Mouse (Mus musculus): ENCODE data around the gene Cdkn3. TPM values are rescaled to one million over a fixed set of nuclear protein-coding genes. Genes with fewer than 3 reads are reported as not detected.
A peak's percentile ranks its signal among the peaks of the same experiment; 100 is the strongest.

Cdkn3 gene
- polyA plus RNA-seq, 2 experiments = 41.1 to 135 TPM

GRCm38 (mm10) chr14:46759970-46760354 is 379 bp upstream of the Cdkn3 start:
- Histone ChIP-seq H3K4me1 (replicated peaks; ENCODE audit: control insufficient read depth in 2 of 2, insufficient read depth in 2 of 2, low read length in 1 of 2) (peaks cover 5 to 15% of the 10 kb centered on the region in 2 experiments), H3K27ac (no peak overlapping the region)
- ATAC-seq (ENCODE audit: insufficient read depth) = no peak; the same call in 1 of the 2 replicates

GRCm38 (mm10) chr14:46761186-46761585 is 845 bp downstream of the Cdkn3 start:
- peak overlapping the region; percentile 6 for H3K27ac ChIP-seq
- no peaks in the 10 kb centered on the region for H3K27me3 ChIP-seq (ENCODE audit: control insufficient read depth, insufficient read depth, low read length)
- H3K9ac ChIP-seq (replicated peaks) = peak overlapping the region; percentile 98
- peak overlapping the region; percentile 91 to 94 for H3K4me3 ChIP-seq (ENCODE audit: insufficient read depth in 1 of 2, low read depth in 2 of 2, low read length in 2 of 2)
- ATAC-seq (ENCODE audit: insufficient read depth) (no peak), DNase-seq (ENCODE audit: low read depth in 3 of 3, low spot score in 3 of 3) (peak in 1 of 3 experiments; percentile 35)
- peaks cover 22% of the 10 kb centered on the region for H3K36me3 ChIP-seq (replicated peaks; ENCODE audit: control insufficient read depth, insufficient read depth, low read depth)
- TF ChIP-seq CTCF (IDR thresholded peaks at IDR 0.05; ENCODE audit: low read depth) (no peak), EP300 (IDR thresholded peaks at IDR 0.05; ENCODE audit: low read depth) (no peak)
- H3K9me3 ChIP-seq (ENCODE audit: control insufficient read depth, low read length) = no peaks in the 10 kb centered on the region
- peaks cover 5 to 15% of the 10 kb centered on the region in 2 experiments for H3K4me1 ChIP-seq (replicated peaks; ENCODE audit: control insufficient read depth in 2 of 2, insufficient read depth in 2 of 2, low read length in 1 of 2)
- WGBS (ENCODE audit: insufficient replicate concordance) = 21% methylated on average over 6 of the region's 6 CpGs
- peak overlapping the region; percentile 84 for H3K4me2 ChIP-seq (ENCODE audit: low read depth)

More at GRCm38 (mm10) chr14:46759970-46760354, 379 bp upstream of the Cdkn3 start:
- Histone ChIP-seq H3K4me2 (ENCODE audit: low read depth) (peak overlapping the region; percentile 84), H3K4me3 (ENCODE audit: insufficient read depth in 1 of 2, low read depth in 2 of 2, low read length in 2 of 2) (peak overlapping the region in 1 of 2 experiments; percentile 94; a peak in 2 of 4 replicates), H3K27me3 (ENCODE audit: control insufficient read depth, insufficient read depth, low read length) (no peaks in the 10 kb centered on the region), H3K36me3 (replicated peaks; ENCODE audit: control insufficient read depth, insufficient read depth, low read depth) (peaks cover 18% of the 10 kb centered on the region), H3K9me3 (ENCODE audit: control insufficient read depth, low read length) (no peaks in the 10 kb centered on the region), H3K9ac (replicated peaks) (0 out of 2 replicates have a peak overlapping the region, but pooled peaks have one; percentile 33)
- 1% methylated on average over 7 of the region's 7 CpGs for WGBS (ENCODE audit: insufficient replicate concordance)
- TF ChIP-seq CTCF (IDR thresholded peaks at IDR 0.05; ENCODE audit: low read depth) (no peak), EP300 (IDR thresholded peaks at IDR 0.05; ENCODE audit: low read depth) (no peak)
- no peak for DNase-seq (ENCODE audit: low read depth in 3 of 3, low spot score in 3 of 3)

- H3K27ac ChIP-seq = no peak overlapping the region
These were observed 6.8 kb downstream of the Cdkn3 start for GRCm38 (mm10) chr14:46767116-46767515.

GRCm38 (mm10) chr14:46770036-46770435 is 9.7 kb downstream of the Cdkn3 start:
- 83% methylated on average over 6 of the region's 6 CpGs for WGBS (ENCODE audit: insufficient replicate concordance)
- ATAC-seq (ENCODE audit: insufficient read depth) (no peak), DNase-seq (ENCODE audit: low read depth in 3 of 3, low spot score in 3 of 3) (no peak)
- Histone ChIP-seq H3K4me2 (ENCODE audit: low read depth) (no peak overlapping the region), H3K27ac (no peak overlapping the region), H3K27me3 (ENCODE audit: control insufficient read depth, insufficient read depth, low read length) (no peaks in the 10 kb centered on the region), H3K36me3 (replicated peaks; ENCODE audit: control insufficient read depth, insufficient read depth, low read depth) (peaks cover 64% of the 10 kb centered on the region), H3K4me1 (replicated peaks; ENCODE audit: control insufficient read depth in 2 of 2, insufficient read depth in 2 of 2, low read length in 1 of 2) (no peaks in the 10 kb centered on the region), H3K9me3 (ENCODE audit: control insufficient read depth, low read length) (no peaks in the 10 kb centered on the region), H3K9ac (replicated peaks) (no peak overlapping the region), H3K4me3 (ENCODE audit: insufficient read depth in 1 of 2, low read depth in 2 of 2, low read length in 2 of 2) (no peak overlapping the region)
- TF ChIP-seq EP300 (IDR thresholded peaks at IDR 0.05; ENCODE audit: low read depth) (no peak), CTCF (IDR thresholded peaks at IDR 0.05; ENCODE audit: low read depth) (no peak)

More at GRCm38 (mm10) chr14:46767116-46767515, 6.8 kb downstream of the Cdkn3 start:
- no peak for ATAC-seq (ENCODE audit: insufficient read depth)
- H3K4me1 ChIP-seq (replicated peaks; ENCODE audit: control insufficient read depth in 2 of 2, insufficient read depth in 2 of 2, low read length in 1 of 2) = no peaks in the 10 kb centered on the region
- no peaks in the 10 kb centered on the region for H3K9me3 ChIP-seq (ENCODE audit: control insufficient read depth, low read length)
- WGBS (ENCODE audit: insufficient replicate concordance) = 75% methylated on average over 12 of the region's 12 CpGs
- H3K4me3 ChIP-seq (ENCODE audit: insufficient read depth in 1 of 2, low read depth in 2 of 2, low read length in 2 of 2) = no peak overlapping the region
- H3K9ac ChIP-seq (replicated peaks) = no peak overlapping the region
- H3K4me2 ChIP-seq (ENCODE audit: low read depth) = no peak overlapping the region
- TF ChIP-seq EP300 (IDR thresholded peaks at IDR 0.05; ENCODE audit: low read depth) (no peak), CTCF (IDR thresholded peaks at IDR 0.05; ENCODE audit: low read depth) (no peak)
- no peak for DNase-seq (ENCODE audit: low read depth in 3 of 3, low spot score in 3 of 3)
- peaks cover 73% of the 10 kb centered on the region for H3K36me3 ChIP-seq (replicated peaks; ENCODE audit: control insufficient read depth, insufficient read depth, low read depth)
- no peaks in the 10 kb centered on the region for H3K27me3 ChIP-seq (ENCODE audit: control insufficient read depth, insufficient read depth, low read length)

- Histone ChIP-seq H3K4me1 (replicated peaks; ENCODE audit: control insufficient read depth in 2 of 2, insufficient read depth in 2 of 2, low read length in 1 of 2) (no peaks in the 10 kb centered on the region), H3K4me3 (ENCODE audit: insufficient read depth in 1 of 2, low read depth in 2 of 2, low read length in 2 of 2) (no peak overlapping the region), H3K9me3 (ENCODE audit: control insufficient read depth, low read length) (peaks cover 8% of the 10 kb centered on the region), H3K27ac (no peak overlapping the region), H3K27me3 (ENCODE audit: control insufficient read depth, insufficient read depth, low read length) (no peaks in the 10 kb centered on the region), H3K4me2 (ENCODE audit: low read depth) (no peak overlapping the region), H3K9ac (replicated peaks) (no peak overlapping the region), H3K36me3 (replicated peaks; ENCODE audit: control insufficient read depth, insufficient read depth, low read depth) (peaks cover 46% of the 10 kb centered on the region)
- WGBS (ENCODE audit: insufficient replicate concordance) = 87% methylated on average over 9 of the region's 9 CpGs
- DNase-seq (ENCODE audit: low read depth in 3 of 3, low spot score in 3 of 3) (no peak), ATAC-seq (ENCODE audit: insufficient read depth) (no peak)
- TF ChIP-seq EP300 (IDR thresholded peaks at IDR 0.05; ENCODE audit: low read depth) (no peak), CTCF (IDR thresholded peaks at IDR 0.05; ENCODE audit: low read depth) (no peak)
These were observed 18.4 kb downstream of the Cdkn3 start for GRCm38 (mm10) chr14:46778756-46779155.
